Mouse (Mus musculus) heart, adult 2 months (tissue): ENCODE data around the gene Rab42. TPM values are rescaled to one million over a fixed set of nuclear protein-coding genes. Genes with fewer than 3 reads are reported as not detected.
A peak's percentile ranks its signal among the peaks of the same experiment; 100 is the strongest.

ENCODE experiments used
- DNase-seq, 2 experiments: peaks; one replicate each; pipeline ENCODE4 v3.0.0; 2021
- H3K27ac ChIP-seq: fragments of 200-600 bp; 2 replicates; pipeline ENCODE4 v1.8.1; 2022
- H3K27me3 ChIP-seq: fragments of 200-500 bp; 2 replicates; pipeline ENCODE4 v1.6.1; 2012; ENCODE audit warnings: mild to moderate bottlenecking, low read length, inconsistent platforms, mixed read lengths; ENCODE audit not compliant: control insufficient read depth, insufficient read depth
- H3K36me3 ChIP-seq: fragments of 200-500 bp; 2 replicates; pipeline ENCODE4 v1.6.1; 2012; ENCODE audit warnings: low read length, inconsistent platforms; ENCODE audit not compliant: control insufficient read depth, insufficient read depth
- H3K4me1 ChIP-seq: fragments of 200-500 bp; 2 replicates; pipeline ENCODE4 v1.6.1; 2011; ENCODE audit warnings: low read length; ENCODE audit not compliant: control insufficient read depth, insufficient read depth
- H3K4me3 ChIP-seq: fragments of 200-600 bp; 2 replicates; pipeline ENCODE4 v1.8.1; 2022
- H3K79me2 ChIP-seq: fragments of 200-500 bp; replicated peaks from 2 replicates; pipeline ENCODE4 v1.6.1; 2012; ENCODE audit warnings: mild to moderate bottlenecking, inconsistent platforms, low read length, moderate library complexity, mixed read lengths; ENCODE audit not compliant: control insufficient read depth, insufficient read depth
- H3K9ac ChIP-seq: fragments of 200-500 bp; 2 replicates; pipeline ENCODE4 v1.6.1; 2012; ENCODE audit warnings: low read depth, mild to moderate bottlenecking, control low read depth, inconsistent platforms, low read length, mixed read lengths
- CTCF ChIP-seq: fragments of 200-600 bp; IDR thresholded peaks from 2 replicates; pipeline ENCODE4 v1.8.1; 2022; ENCODE audit warnings: antibody characterized with exemption, mild to moderate bottlenecking, moderate library complexity
- EP300 ChIP-seq: fragments of 200-500 bp; IDR thresholded peaks from 2 replicates; pipeline ENCODE4 v1.6.1; 2011; ENCODE audit warnings: low read depth, low read length, control low read depth; ENCODE audit not compliant: insufficient read depth
- POLR2A ChIP-seq: fragments of 200-500 bp; IDR thresholded peaks from 2 replicates; pipeline ENCODE4 v1.6.1; 2011; ENCODE audit warnings: mild to moderate bottlenecking, low read depth, low read length, control low read depth; ENCODE audit not compliant: insufficient read depth
- WGBS: fragments of 180-500 bp; shearing (Covaris S2); methylation state at CpG from one replicate; pipeline ENCODE4 v1.1.7; 2018; 5-methylcytosine and 5-hydroxymethylcytosine counted together
- intact Hi-C: fragments of 180-260 bp; cut with DNase I; formaldehyde crosslinking; loops from one replicate; pipeline ENCODE4 v1.15.1; 2025
- polyA plus RNA-seq: library from polyadenylated mRNA; depleted of rRNA; stranded (reverse); fragments of >200 nt; gene quantifications from 2 replicates; pipeline ENCODE4 v1.2.3, GENCODE M21; 2012
- total RNA-seq, 2 experiments: library from RNA; stranded (reverse); gene quantifications; 2 replicates each; pipeline ENCODE4 v1.2.3; 2021

Rab42 gene
- total and polyA plus RNA-seq, 3 experiments = 0.73 to 4.2 (median 1.1) TPM

GRCm38 (mm10) chr4:132309849-132310472 is 6.8 kb upstream of the Rab42 start:
- Histone ChIP-seq H3K27ac (no peak overlapping the region; the same call in 1 of the 2 replicates), H3K36me3 (peaks cover 11% of the 10 kb centered on the region), H3K79me2 (no peaks in the 10 kb centered on the region), H3K4me1 (peaks cover 5% of the 10 kb centered on the region), H3K27me3 (no peaks in the 10 kb centered on the region), H3K9ac (no peak overlapping the region), H3K4me3 (peak overlapping the region; percentile 63)
- WGBS = 25% methylated on average over 10 of the region's 10 CpGs
- intact Hi-C loops = loop anchor here (2.0 kb wide), 1 partner anchor 43 kb away; the partner anchor contains the start of gene Rcc1
- peak; percentile 77 for TF ChIP-seq CTCF
- TF ChIP-seq EP300 = 0 out of 2 replicates have a peak, but pooled peaks have one; percentile 17
- 0 out of 2 replicates have a peak, but pooled peaks have one; percentile 10 for TF ChIP-seq POLR2A
- peak; percentile 35 to 40 for DNase-seq

GRCm38 (mm10) chr4:132309140-132309848 is 6.1 kb upstream of the Rab42 start:
- intact Hi-C loops = loop anchor here (2.0 kb wide), 1 partner anchor 44 kb away; the partner anchor contains the start of gene Rcc1
- under 1% methylated on average over 15 of the region's 15 CpGs for WGBS

GRCm38 (mm10) chr4:132308437-132309139 is 5.4 kb upstream of the Rab42 start:
- DNase-seq = peak; percentile 90 to 92
- peaks cover 11% of the 10 kb centered on the region for H3K36me3 ChIP-seq
- H3K27ac ChIP-seq = peak overlapping the region; percentile 80
- peak overlapping the region; percentile 63 for H3K4me3 ChIP-seq
- under 1% methylated on average over 41 of the region's 41 CpGs for WGBS
- intact Hi-C loops = loop anchor here (1.0 to 2.0 kb wide), 2 partner anchors 34 to 44 kb away; partner anchors contain the start of genes Rcc1 and Taf12
- TF ChIP-seq POLR2A (peak; percentile 100), CTCF (no peak), EP300 (peak; percentile 68; the same call in 1 of the 2 replicates)
- H3K9ac ChIP-seq = peak overlapping the region; percentile 80
- no peaks in the 10 kb centered on the region for H3K27me3 ChIP-seq
- peaks cover 5% of the 10 kb centered on the region for H3K4me1 ChIP-seq
- no peaks in the 10 kb centered on the region for H3K79me2 ChIP-seq

More at GRCm38 (mm10) chr4:132309140-132309848, 6.1 kb upstream of the Rab42 start:
- H3K4me1 ChIP-seq = peaks cover 5% of the 10 kb centered on the region
- no peaks in the 10 kb centered on the region for H3K27me3 ChIP-seq
- H3K79me2 ChIP-seq = no peaks in the 10 kb centered on the region
- peak overlapping the region; percentile 80 for H3K27ac ChIP-seq
- peak overlapping the region; percentile 63 for H3K4me3 ChIP-seq
- peaks cover 11% of the 10 kb centered on the region for H3K36me3 ChIP-seq
- H3K9ac ChIP-seq = peak overlapping the region; percentile 80
- TF ChIP-seq EP300 (no peak), CTCF (no peak), POLR2A (no peak)
- no peak for DNase-seq

GRCm38 (mm10) chr4:132306004-132306403 is 2.8 kb upstream of the Rab42 start:
- H3K4me1 ChIP-seq = peaks cover 11% of the 10 kb centered on the region
- intact Hi-C loops = no loop called here
- 57% methylated on average over 6 of the region's 6 CpGs for WGBS
- peaks cover 9% of the 10 kb centered on the region for H3K36me3 ChIP-seq
- H3K4me3 ChIP-seq = no peak overlapping the region
- no peaks in the 10 kb centered on the region for H3K27me3 ChIP-seq
- no peak overlapping the region for H3K9ac ChIP-seq
- no peak overlapping the region for H3K27ac ChIP-seq
- DNase-seq = no peak
- TF ChIP-seq POLR2A (no peak), EP300 (no peak), CTCF (no peak)
- H3K79me2 ChIP-seq = no peaks in the 10 kb centered on the region

GRCm38 (mm10) chr4:132305276-132305675 is 2.1 kb upstream of the Rab42 start:
- H3K4me3 ChIP-seq = no peak overlapping the region
- H3K36me3 ChIP-seq = peaks cover 3% of the 10 kb centered on the region; the same call in 1 of the 2 replicates
- intact Hi-C loops = no loop called here
- H3K27ac ChIP-seq = no peak overlapping the region
- no peaks in the 10 kb centered on the region for H3K27me3 ChIP-seq
- no peak overlapping the region for H3K9ac ChIP-seq
- WGBS = 91% methylated on average over 8 of the region's 8 CpGs
- peaks cover 11% of the 10 kb centered on the region for H3K4me1 ChIP-seq
- TF ChIP-seq EP300 (no peak), POLR2A (no peak), CTCF (no peak)
- no peak for DNase-seq
- H3K79me2 ChIP-seq = no peaks in the 10 kb centered on the region
